In genomic region chr5:99977516-99978301, GRCm38 (mm10) we compare ENCODE assay signal across 8 mouse cellular contexts. TPM values are rescaled to one million over a fixed set of nuclear protein-coding genes. Genes with fewer than 3 reads are reported as not detected.
A peak's percentile ranks its signal among the peaks of the same experiment; 100 is the strongest.
DNase-seq lines count a peak whose midpoint lies in the region; ATAC-seq lines count a peak whose summit lies in the region.

No protein-coding gene starts in this region.

- DNase-seq in Muller cell, postnatal 12 days (ENCODE audit: inconsistent ontology term): peak; percentile 87
- peak; percentile 84 for DNase-seq in cerebellum, adult 9-11 months
- DNase-seq in frontal cortex, adult 2 months (ENCODE audit: extremely low spot score in 1 of 2, low spot score in 1 of 2): peak; percentile 44 to 65
- DNase-seq in hindbrain, embryonic 11.5 days (ENCODE audit: low spot score): peak; percentile 81
- DNase-seq in layer of hippocampus, postnatal 36 days: peak; percentile 60 to 69
- peak; percentile 85 for DNase-seq in lung, postnatal 25 days (ENCODE audit: low spot score)
- peak; percentile 51 for DNase-seq in retina, postnatal 7 days (ENCODE audit: low read depth, low spot score)
- peak; percentile 64 for DNase-seq in urinary bladder, adult 2 months (ENCODE audit: low spot score)

- no peaks in the 10 kb centered on the region for H3K4me1 ChIP-seq in hindbrain, embryonic 11.5 days (replicated peaks; ENCODE audit: control insufficient read depth, insufficient read depth, low read length)

- H3K27me3 ChIP-seq in hindbrain, embryonic 11.5 days (ENCODE audit: control insufficient read depth, insufficient read depth, low read length): no peaks in the 10 kb centered on the region

- H3K27ac ChIP-seq in hindbrain, embryonic 11.5 days (ENCODE audit: low read depth, low read length): peak overlapping the region; percentile 94

- ATAC-seq in hindbrain, embryonic 11.5 days (ENCODE audit: low FRiP score): peak; percentile 55

- peak overlapping the region; percentile 74 for H3K4me3 ChIP-seq in hindbrain, embryonic 11.5 days (ENCODE audit: low read depth, low read length)

- H3K9me3 ChIP-seq in hindbrain, embryonic 11.5 days (ENCODE audit: control insufficient read depth, low read length): no peaks in the 10 kb centered on the region

- under 1% methylated on average over 45 of the region's 50 CpGs for WGBS in hindbrain, embryonic 11.5 days

- no peaks in the 10 kb centered on the region for H3K36me3 ChIP-seq in hindbrain, embryonic 11.5 days (ENCODE audit: control insufficient read depth, insufficient read depth, low read length)

- H3K4me2 ChIP-seq in hindbrain, embryonic 11.5 days (replicated peaks; ENCODE audit: low read depth, low read length): peak overlapping the region; percentile 82

- H3K9ac ChIP-seq in hindbrain, embryonic 11.5 days (ENCODE audit: low read depth, low read length): peak overlapping the region; percentile 99

RNA-seq across cellular contexts. Expression of gene Hnrnpd, which starts 1.0 kb away (rescaled TPM):
- polyA plus RNA-seq in frontal cortex, adult 2 months (2012; rRNA removed): 149 and 161 TPM in 2 replicates
- polyA plus RNA-seq in hindbrain, embryonic 11.5 days (2014; fragmentation: Nextera tagmentation; extraction: Ambion mirVana): 253 and 281 TPM in 2 replicates
- total RNA-seq in layer of hippocampus, postnatal 36 days (2021): 100 to 1,000 TPM; 205 to 208 TPM
- polyA plus RNA-seq in urinary bladder, adult 2 months (2012; rRNA removed): 129 and 130 TPM in 2 replicates

RNA-seq across cellular contexts. Expression of gene 4930524J08Rik, which starts 1.2 kb away (rescaled TPM):
- 1.7 and 2.8 TPM in 2 replicates for polyA plus RNA-seq in frontal cortex, adult 2 months (2012; rRNA removed)
- 2.7 and 3.6 TPM in 2 replicates for polyA plus RNA-seq in hindbrain, embryonic 11.5 days (2014; fragmentation: Nextera tagmentation; extraction: Ambion mirVana)
- 1 to 10 TPM; 1.9 to 2.3 TPM for total RNA-seq in layer of hippocampus, postnatal 36 days (2021)
- 1.2 and 1.5 TPM in 2 replicates for polyA plus RNA-seq in urinary bladder, adult 2 months (2012; rRNA removed)

Comparison
In these comparisons a context has a peak if more than half of its experiments do, and no peak if none do; other contexts are left out.
1. Peak in every context shown above with its lines: DNase-seq, ATAC-seq, H3K4me3 ChIP-seq and H3K27ac ChIP-seq.